Mouse (Mus musculus) mesoderm, embryonic 11.5 days (tissue): ENCODE data around the gene Olfr44.

Source experiments
- DNase-seq: peaks from one replicate; pipeline ENCODE4 v3.0.0-alpha.2; 2012; ENCODE audit warnings: low read depth, low spot score

The Olfr44 gene

GRCm38 (mm10) chr9:39493895-39494294 is at the start of gene Olfr44:
Olfr44 (minus strand) TSS chr9:39493995.
- DNase-seq: no peak

GRCm38 (mm10) chr9:39523616-39524285 is 30.0 kb upstream of the Olfr44 start:
- DNase-seq: no peak

GRCm38 (mm10) chr9:39518595-39518994 is 24.8 kb upstream of the Olfr44 start:
- DNase-seq: peak; percentile 49

GRCm38 (mm10) chr9:39515531-39515930 is 21.7 kb upstream of the Olfr44 start, which contains the start of gene Olfr957:
Olfr957 (minus strand) TSS chr9:39515809.
- no peak for DNase-seq

DNA sequence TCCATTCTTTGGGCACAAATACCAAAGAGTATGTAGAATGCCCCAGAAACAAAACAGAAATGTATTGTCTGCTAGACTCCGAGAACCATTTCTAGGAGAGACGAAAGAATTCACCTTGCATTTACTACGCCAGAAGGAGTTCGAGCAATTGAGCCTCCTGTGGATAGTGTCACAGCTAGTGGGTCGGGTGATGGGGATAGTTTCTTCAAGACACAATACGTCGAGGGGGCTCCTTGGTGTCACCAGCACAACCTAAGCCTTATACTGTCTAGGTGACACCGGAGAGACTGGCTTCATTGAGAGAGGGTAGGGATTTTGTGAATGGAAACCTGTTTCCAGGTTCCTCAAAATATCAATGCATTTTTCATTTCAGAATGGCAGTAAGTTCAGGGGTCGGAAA is 15.6 kb upstream of the Olfr44 start:
- no peak for DNase-seq

GRCm38 (mm10) chr9:39508998-39509397 is 15.2 kb upstream of the Olfr44 start:
- DNase-seq: peak; percentile 64

DNA sequence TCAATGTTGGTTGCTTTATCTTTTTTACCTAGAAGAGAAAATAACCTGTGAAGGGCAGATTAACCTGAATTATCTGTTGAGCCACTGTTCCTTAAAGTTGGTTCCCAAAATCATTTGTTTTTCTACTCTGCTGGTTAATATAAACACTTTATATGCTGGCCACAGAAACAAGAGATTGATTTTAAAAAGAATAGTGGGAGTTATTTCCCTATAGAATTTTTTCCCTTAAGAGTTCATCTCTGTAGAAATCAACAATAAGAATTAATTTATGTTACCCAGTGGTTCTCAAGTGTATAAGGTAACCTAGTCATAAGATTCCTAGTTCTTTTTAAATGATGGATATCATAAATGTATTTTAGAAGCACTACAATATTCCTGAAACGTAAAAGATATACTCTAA is 22.0 kb downstream of the Olfr44 start, which contains the start of gene Olfr955:
Olfr955 (minus strand) TSS at position 101 of the 400 bp plus-strand sequence.
- no peak for DNase-seq

DNA sequence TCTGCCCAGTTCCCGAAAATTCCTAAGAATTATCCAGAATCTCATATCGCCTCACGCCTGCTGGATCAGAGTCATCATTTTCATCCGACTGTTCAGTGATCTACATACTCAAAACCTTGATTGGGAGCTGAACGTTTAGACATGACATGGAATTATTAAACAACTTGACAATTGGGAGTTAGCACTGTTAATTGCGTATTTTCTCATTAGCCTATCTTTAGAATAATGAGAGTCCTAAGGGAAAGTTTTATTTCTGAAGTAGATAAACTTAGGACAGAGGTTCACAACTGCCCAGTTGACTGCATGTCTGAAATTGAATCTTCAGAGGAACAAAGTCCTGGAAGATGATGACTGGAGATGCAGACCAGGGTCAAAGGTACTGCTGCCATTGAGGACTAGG is 37.4 kb downstream of the Olfr44 start, which contains the start of gene Olfr954:
Olfr954 (plus strand) TSS at position 301 of the 400 bp plus-strand sequence.
- DNase-seq: no peak
